Mouse (Mus musculus) bone marrow, adult 2 months (tissue): ENCODE measurements at regions not wholly inside any gene's neighbourhood (a gene's known extent, or its start where the extent isn't known, plus 50 kb on each side); places are given as distances from the start of the nearest gene placed in this dataset.

ENCODE experiments used
- CTCF ChIP-seq: fragments of 200-500 bp; IDR thresholded peaks from 2 replicates; pipeline ENCODE4 v1.5.1; 2011; ENCODE audit warnings: low read length, control low read depth; ENCODE audit not compliant: control insufficient read depth, insufficient read depth
- POLR2A ChIP-seq: fragments of 200-500 bp; IDR thresholded peaks from 2 replicates; pipeline ENCODE4 v1.6.1; 2011; ENCODE audit warnings: low read depth, mild to moderate bottlenecking, control low read depth, low read length, borderline replicate concordance; ENCODE audit not compliant: control insufficient read depth

DNA sequence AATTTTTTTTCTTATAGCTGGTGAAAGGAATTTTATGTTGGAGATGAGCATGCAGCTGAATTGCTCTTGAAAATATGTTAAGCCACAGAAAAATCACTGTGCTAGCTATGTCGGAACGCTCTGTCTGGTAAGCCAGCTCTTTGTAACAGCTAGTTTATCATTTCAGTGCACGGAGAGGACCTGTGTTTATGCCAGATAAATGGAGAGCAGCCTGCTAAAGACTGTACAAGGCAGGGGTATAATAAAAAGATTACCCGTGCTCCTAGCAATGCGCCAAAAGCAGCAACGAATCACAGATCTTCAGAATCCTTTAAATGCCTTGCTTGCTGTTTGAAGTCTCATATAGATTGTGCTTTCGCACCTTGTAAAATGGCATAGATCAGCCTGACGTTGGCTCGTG is 232.2 kb upstream of the Daam1 start:
- TF ChIP-seq POLR2A (no peak), CTCF (no peak)
